Mouse (Mus musculus) adrenal gland, adult 18-20 months (tissue): ENCODE measurements around the gene Dus2. TPM values are rescaled to one million over a fixed set of nuclear protein-coding genes. Genes with fewer than 3 reads are reported as not detected.

Experiments
- DNase-seq, 2 experiments: peaks; one replicate each; pipeline ENCODE4 v3.0.0; 2021 to 2022; ENCODE audit warnings: low spot score in 2 of 2
- microRNA-seq, 2 experiments: library from miRNA; unstranded; fragments of <30 nt; microRNA quantifications; one replicate each; pipeline ENCODE4 v1.2.0; 2021; ENCODE audit warnings: borderline number of aligned reads in 2 of 2
- total RNA-seq, 2 experiments: library from RNA; stranded (reverse); gene quantifications; 1 replicate in 1 of 2; 2 replicates in 1 of 2; pipeline ENCODE4 v1.2.3; 2021

Dus2 gene
- total RNA-seq, 2 experiments from 2014 or later: 14.2 to 21.2 TPM

GRCm38 (mm10) chr8:106074659-106075058 lies 83.5 kb downstream of the Dus2 start:
- no peak for DNase-seq

DNA sequence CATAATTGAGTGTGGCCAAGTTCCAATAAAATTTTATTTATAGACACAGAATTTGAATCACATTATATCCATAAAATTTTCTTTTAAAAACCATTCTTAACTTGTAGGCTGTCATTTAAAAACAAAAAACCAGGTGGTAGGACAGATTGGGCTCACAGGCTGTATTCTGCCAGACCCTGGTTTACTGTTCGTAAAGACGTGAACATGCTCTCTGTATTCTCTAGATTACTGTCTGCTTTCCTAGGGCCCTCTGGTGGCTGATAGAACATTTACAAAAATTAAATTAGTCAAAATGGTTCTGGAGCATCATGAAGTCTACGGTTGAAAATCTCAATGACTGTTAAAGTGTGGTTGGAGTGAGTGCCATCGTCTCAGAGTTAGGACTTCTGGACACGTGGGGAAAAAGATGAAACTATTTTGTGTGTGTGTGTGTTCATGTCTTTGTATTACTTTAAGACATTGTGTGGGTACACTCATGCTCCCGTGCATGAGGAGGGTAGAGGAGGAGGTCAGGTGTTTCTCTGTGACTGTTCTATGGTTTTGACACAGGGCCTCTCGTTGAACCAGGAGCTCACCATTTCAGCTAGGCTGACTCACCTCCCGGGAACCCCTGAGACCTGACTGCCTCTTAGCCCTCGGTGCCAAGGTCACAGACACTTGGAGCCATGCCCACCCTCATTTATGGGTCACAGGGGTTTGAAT lies 84.2 kb downstream of the Dus2 start:
- peak; percentile 56 to 64 for DNase-seq

DNA sequence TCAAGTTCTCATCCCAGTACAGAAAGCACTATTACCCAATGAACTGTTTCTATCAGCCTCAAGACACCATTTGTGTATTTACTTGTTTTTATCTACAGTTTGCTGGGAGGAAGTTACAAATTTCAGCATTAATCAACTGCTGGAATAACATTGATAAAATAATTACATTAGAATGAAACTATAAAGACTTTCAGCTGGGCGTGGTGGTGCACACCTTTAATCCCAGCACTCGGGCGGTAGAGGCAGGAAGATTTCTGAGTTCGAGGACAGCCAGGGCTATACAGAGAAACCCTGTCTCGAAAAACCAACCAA lies 84.7 kb downstream of the Dus2 start:
- DNase-seq: no peak

GRCm38 (mm10) chr8:106076612-106077011 lies 85.5 kb downstream of the Dus2 start:
- no peak for DNase-seq

DNA sequence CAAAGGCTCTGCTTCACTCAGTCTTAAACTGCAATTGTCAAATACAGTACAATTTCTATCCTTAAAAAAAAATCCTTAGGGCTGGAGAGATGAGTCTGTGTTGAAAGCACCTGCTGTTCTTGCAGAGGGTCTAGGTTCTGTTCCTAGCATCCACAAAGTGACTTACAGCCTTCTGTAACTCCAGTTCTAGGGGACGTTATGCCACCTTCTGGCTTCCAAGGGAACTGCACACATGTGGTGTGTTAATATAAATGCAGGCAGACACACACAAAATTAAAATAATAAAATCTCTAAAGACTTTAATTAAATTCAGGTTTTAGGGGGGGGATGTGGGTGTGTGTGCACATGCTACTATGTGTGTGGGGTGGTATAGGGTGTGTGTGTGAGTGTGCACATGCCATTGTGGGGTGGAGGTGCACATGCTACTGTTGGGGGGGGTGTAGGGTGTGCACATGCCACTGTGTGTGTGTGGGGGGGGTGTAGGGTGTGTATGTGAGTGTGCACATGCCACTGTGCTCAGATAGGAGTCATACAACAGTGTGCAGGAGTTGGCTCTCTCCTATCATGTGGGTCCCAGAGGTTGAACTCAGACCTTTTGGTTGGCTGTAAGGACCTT lies 86.4 kb downstream of the Dus2 start:
- DNase-seq: no peak

DNA sequence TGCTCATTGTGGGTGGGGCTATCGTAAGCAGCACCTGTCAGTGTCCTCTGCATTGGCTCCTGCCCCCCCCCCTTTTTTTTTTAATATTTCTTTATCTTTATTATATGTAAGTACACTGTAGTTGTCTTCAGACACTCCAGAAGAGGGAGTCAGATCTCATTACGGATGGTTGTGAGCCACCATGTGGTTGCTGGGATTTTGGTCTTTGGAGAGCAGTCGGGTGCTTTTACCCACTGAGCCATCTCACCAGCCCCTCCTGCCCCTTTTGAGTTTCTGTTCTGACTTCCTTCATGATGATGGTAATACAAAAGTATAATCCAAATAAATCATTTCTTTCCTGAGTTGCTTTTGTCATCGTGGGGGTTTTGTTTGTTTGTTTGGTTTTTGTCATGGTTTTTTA lies 111.2 kb downstream of the Dus2 start:
- no peak for DNase-seq

Small RNAs within 50 kb of the gene (microRNA-seq; reads per million reads assigned to microRNA genes)
- gene Mir7074: 0 to 1.8 reads per million in 2 experiments

Other genes starting within 250 kb of the Dus2 start
- 10 to 100 TPM in 1 of 2 experiments, 1 to 10 TPM in 1; 7.4 to 10.1 TPM for gene Gfod2, start 232.7 kb upstream of the Dus2 start, total RNA-seq
- 10 to 100 TPM; 20.1 to 24.7 TPM for gene Ranbp10, start 164.0 kb upstream of the Dus2 start, total RNA-seq
- gene Tsnaxip1, start 163.6 kb upstream of the Dus2 start, total RNA-seq: not detected
- gene Cenpt, start 138.1 kb upstream of the Dus2 start, total RNA-seq: 1 to 10 TPM; 5.9 to 6.5 TPM
- gene Thap11, start 136.2 kb upstream of the Dus2 start, total RNA-seq: 10 to 100 TPM; 35.7 to 38.6 TPM
- gene Nutf2, start 130.8 kb upstream of the Dus2 start, total RNA-seq: 10 to 100 TPM; 43.9 to 46.2 TPM
- 10 to 100 TPM; 35.0 to 36.7 TPM for gene Edc4, start 110.5 kb upstream of the Dus2 start, total RNA-seq
- gene Nrn1l, start 97.8 kb upstream of the Dus2 start, total RNA-seq: 1 to 10 TPM; 1.3 to 1.6 TPM
- gene Pskh1, start 90.9 kb upstream of the Dus2 start, total RNA-seq: 10 to 100 TPM; 25.8 to 30.0 TPM
- gene Ctrl, start 57.5 kb upstream of the Dus2 start, total RNA-seq: under 1 TPM in 1 of 2 experiments, not detected in 1; 0.93 TPM
- 10 to 100 TPM; 78.7 to 84.1 TPM for gene Psmb10, start 52.9 kb upstream of the Dus2 start, total RNA-seq
- gene Lcat, start 48.0 kb upstream of the Dus2 start, total RNA-seq: 1 to 10 TPM in 1 of 2 experiments, under 1 TPM in 1; 0.51 to 1.8 TPM
- gene Slc12a4, start 25.2 kb upstream of the Dus2 start, total RNA-seq: 10 to 100 TPM; 45.4 to 56.9 TPM
- gene Dpep3, start 11.9 kb upstream of the Dus2 start, total RNA-seq: not detected
- gene Dpep2nb, start 14.6 kb downstream of the Dus2 start, total RNA-seq: not detected
- 10 to 100 TPM; 16.4 to 16.9 TPM for gene Ddx28, start 20.5 kb downstream of the Dus2 start, total RNA-seq
- gene Nfatc3, start 67.5 kb downstream of the Dus2 start, total RNA-seq: 10 to 100 TPM; 34.5 to 50.9 TPM
- gene Esrp2, start 145.6 kb downstream of the Dus2 start, total RNA-seq: 1 to 10 TPM in 1 of 2 experiments, under 1 TPM in 1; 0.61 to 1.5 TPM
- 10 to 100 TPM; 19.8 to 28.8 TPM for gene Pla2g15, start 159.1 kb downstream of the Dus2 start, total RNA-seq
- 10 to 100 TPM; 21.5 to 28.0 TPM for gene Slc7a6, start 177.5 kb downstream of the Dus2 start, total RNA-seq
- gene Slc7a6os, start 219.6 kb downstream of the Dus2 start, total RNA-seq: 10 to 100 TPM; 24.1 to 25.4 TPM
- 10 to 100 TPM; 22.9 to 26.6 TPM for gene Prmt7, start 219.6 kb downstream of the Dus2 start, total RNA-seq